Mouse (Mus musculus): ENCODE measurements around the gene Mrps18b. TPM values are rescaled to one million over a fixed set of nuclear protein-coding genes. Genes with fewer than 3 reads are reported as not detected.
"Not testable (repeated sequence)": the region's sequence is repeated elsewhere in the genome, so short reads cannot be mapped to it uniquely, and the experiment has no call there.

Gene Mrps18b
- polyA plus RNA-seq (2016; fragmentation: Nextera tagmentation; extraction: Ambion mirVana) = 75.7 and 88.1 TPM in 2 replicates

DNA sequence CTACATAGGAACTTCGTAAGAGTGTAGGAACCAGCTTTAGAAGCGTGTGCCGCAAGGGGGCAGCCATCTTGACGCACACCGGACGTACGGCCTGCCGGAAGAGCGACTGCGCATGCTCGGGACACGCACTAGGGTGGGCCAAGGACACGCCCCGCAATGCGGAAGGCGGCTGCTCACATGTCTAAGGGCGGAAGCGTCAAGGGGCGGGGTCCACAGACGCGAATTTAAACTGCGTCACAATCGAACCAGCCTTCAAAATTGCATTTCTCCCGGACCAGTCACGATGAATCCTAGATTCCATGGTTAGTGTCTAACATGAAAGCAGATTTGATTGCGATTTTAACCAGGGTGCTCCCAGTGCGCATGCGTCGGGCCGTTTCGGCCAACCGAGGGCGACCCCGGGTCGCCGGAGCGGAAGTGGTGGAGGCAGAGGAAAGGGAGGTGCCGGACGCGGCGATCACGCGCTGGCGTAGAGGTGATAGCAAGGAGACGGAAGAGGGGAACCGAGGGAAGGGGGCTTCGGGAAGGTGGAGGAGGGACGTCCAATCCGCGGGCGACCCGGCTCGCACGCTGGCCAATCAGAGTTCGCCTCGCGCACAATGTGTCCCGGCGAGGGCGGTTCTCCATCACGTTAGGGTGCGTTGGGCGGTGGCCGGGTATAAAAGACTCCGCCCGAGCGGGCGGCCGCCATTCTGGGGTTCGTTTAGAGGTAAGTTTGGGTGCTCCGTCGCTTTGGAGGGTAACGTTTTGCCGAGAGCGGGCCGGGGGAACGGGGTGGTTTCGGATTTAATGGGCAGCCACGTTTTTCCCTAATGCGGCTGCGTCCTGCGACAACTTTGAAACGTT, at the start of gene Mrps18b, which contains the start of gene Ppp1r10:
TSS of gene Mrps18b (minus strand) at position 93 of the 846 bp plus-strand sequence.
TSS of gene Ppp1r10 (plus strand) at position 138 of the 846 bp plus-strand sequence.
- H3K27ac ChIP-seq = peak within 1 kb of the TSS; percentile 99
- peak; percentile 99 for DNase-seq (ENCODE audit: low spot score)
- under 1% methylated on average over 83 of the region's 83 CpGs for WGBS
- H3K4me1 ChIP-seq (replicated peaks) = peaks cover 31% of the 10 kb centered on the region
- peak within 1 kb of the TSS; percentile 85 for H3K4me3 ChIP-seq
- no peaks in the 10 kb centered on the region for H3K27me3 ChIP-seq (ENCODE audit: insufficient read depth, poor library complexity, severe bottlenecking)
- peaks cover 51% of the 10 kb centered on the region for H3K36me3 ChIP-seq
- H3K9me3 ChIP-seq = no peaks in the 10 kb centered on the region

DNA sequence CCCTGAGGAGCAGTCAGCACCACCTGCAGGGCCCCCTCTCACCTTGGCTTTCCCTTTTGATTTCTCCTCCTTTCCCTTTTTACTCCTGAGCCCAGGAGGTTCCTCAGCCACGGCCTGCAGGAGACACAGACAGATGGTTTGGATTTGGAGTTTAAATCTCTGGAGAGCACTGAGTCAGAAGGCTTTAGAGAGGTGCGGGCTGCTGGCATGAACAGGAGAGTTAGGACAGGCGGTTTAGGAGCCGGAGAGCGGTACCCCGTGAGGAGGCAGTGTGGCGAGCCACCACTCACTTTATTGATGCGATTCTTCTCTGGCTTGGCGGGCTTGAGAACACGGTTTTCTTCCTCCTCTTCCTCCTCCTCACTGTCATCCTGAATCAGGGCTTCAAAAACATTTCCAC, 47.1 kb upstream of the Mrps18b start:
- Histone ChIP-seq H3K36me3 (peaks cover 92% of the 10 kb centered on the region), H3K9me3 (no peaks in the 10 kb centered on the region), H3K4me3 (no peak overlapping the region), H3K4me1 (replicated peaks) (peaks cover 6% of the 10 kb centered on the region), H3K27me3 (ENCODE audit: insufficient read depth, poor library complexity, severe bottlenecking) (no peaks in the 10 kb centered on the region), H3K27ac (no peak overlapping the region)
- 88% methylated on average over 10 of the region's 10 CpGs for WGBS
- DNase-seq (ENCODE audit: low spot score) = no peak

DNA sequence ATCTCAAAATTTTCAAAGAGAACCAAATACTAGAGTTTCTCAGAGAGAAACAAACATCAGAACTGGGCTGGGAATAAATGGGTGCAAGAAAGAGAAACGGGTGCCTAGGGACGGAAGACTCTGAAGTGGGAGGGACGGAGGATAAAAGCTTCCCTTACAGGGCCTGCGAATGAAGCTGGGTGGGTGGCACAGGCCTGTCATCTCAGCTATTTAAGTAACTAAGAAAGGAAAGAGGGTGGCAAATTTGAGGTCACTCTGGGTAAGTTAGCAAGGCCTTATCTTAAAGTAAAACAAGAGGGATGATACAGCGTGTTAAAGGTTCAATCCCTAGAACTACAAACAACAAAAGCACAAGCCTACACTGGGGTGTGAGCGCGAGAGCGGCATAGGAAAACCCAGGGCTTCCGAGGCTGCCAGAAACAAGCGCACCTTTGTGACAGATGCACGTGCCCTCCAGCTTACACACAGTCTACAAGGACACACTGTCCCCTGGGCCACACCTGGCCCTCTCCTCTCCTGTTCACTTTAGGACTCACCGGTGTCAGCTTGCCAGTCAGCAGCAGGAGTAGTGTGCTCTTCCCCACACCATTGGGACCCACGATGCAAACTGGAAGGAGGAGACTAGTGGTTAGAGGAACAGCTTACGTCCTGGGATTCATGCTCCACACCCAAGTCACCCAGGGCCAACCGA, 42.5 kb upstream of the Mrps18b start:
- Histone ChIP-seq H3K4me3 (no peak overlapping the region), H3K27me3 (ENCODE audit: insufficient read depth, poor library complexity, severe bottlenecking) (no peaks in the 10 kb centered on the region), H3K27ac (no peak overlapping the region), H3K9me3 (no peaks in the 10 kb centered on the region), H3K4me1 (replicated peaks) (no peaks in the 10 kb centered on the region), H3K36me3 (peaks cover 90% of the 10 kb centered on the region)
- DNase-seq (ENCODE audit: low spot score) = no peak
- 98% methylated on average over 15 of the region's 15 CpGs for WGBS

DNA sequence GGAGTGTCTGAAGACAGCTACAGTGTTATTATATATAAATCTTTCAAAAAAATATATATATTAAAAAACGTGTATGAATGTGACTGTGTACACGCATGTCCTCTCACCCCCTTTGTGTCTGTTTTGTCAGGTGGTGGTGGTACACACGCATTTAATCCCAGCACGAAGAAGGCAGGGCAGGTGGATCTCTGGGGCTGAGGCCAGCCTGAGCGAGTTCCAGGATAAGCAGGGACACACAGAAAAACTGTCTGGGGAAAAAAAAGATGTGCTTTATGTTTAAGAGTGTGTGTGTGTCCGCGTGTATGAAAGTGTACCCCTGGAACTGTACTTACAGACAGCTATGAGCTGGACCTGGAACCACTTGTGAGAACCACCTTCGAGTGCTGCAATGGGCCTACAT, 38.5 kb upstream of the Mrps18b start:
- 81% methylated on average over 8 of the region's 8 CpGs for WGBS
- H3K4me3 ChIP-seq = no peak overlapping the region
- no peak overlapping the region for H3K27ac ChIP-seq
- H3K27me3 ChIP-seq (ENCODE audit: insufficient read depth, poor library complexity, severe bottlenecking) = no peaks in the 10 kb centered on the region
- no peak for DNase-seq (ENCODE audit: low spot score)
- H3K9me3 ChIP-seq = no peaks in the 10 kb centered on the region
- peaks cover 50% of the 10 kb centered on the region for H3K36me3 ChIP-seq
- no peaks in the 10 kb centered on the region for H3K4me1 ChIP-seq (replicated peaks)

DNA sequence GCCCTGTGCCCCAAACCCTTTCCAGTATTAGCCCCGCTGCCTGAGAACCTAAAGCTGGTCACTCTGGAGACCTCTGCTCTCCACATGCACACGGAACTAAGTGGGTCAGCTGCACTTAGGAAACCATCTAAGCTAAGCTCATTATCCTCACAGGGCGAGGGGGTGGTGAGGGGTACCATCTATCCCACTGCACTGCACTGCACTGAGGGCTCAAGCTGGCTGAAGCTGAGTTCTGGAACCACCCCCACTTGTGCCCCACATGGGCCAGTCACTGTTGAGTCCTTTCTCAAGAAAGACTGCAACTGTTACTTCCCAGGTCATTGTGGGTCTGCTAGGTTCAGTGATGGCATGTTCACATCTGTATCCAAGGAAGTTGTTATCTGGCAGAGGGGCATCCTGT, 36.4 kb upstream of the Mrps18b start:
- DNase-seq (ENCODE audit: low spot score) = not testable (repeated sequence)

DNA sequence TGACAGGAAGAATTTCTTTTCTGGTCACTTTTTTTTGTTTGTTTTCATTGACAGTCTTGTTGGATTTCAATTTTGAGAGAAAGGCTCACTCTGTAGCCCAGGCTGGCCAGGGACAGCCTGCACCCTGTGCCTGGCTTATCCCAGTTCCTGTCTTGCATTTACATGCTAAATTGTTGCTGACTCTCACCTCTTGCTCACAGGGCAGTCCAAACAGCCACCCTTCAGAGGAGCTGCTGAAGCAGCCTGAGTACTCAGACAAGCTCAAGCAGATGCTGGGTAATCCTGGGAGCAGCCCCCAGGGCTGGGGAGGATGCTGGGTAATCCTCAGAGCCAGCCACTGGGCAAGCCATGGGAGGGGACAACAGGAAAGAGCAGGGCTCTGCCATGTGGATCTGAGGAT, 34.8 kb upstream of the Mrps18b start:
- not testable (repeated sequence) for H3K9me3 ChIP-seq; H3K4me3 ChIP-seq; DNase-seq (ENCODE audit: low spot score); H3K4me1 ChIP-seq (replicated peaks); H3K27me3 ChIP-seq (ENCODE audit: insufficient read depth, poor library complexity, severe bottlenecking); H3K27ac ChIP-seq
- peaks cover 13% of the 10 kb centered on the region for H3K36me3 ChIP-seq

More for the DNA sequence above, 36.4 kb upstream of the Mrps18b start:
- H3K4me1 ChIP-seq (replicated peaks); H3K27ac ChIP-seq; H3K4me3 ChIP-seq; H3K27me3 ChIP-seq (ENCODE audit: insufficient read depth, poor library complexity, severe bottlenecking); H3K9me3 ChIP-seq: not testable (repeated sequence)
- 89% methylated on average over 3 of the region's 3 CpGs for WGBS
- peaks cover 29% of the 10 kb centered on the region for H3K36me3 ChIP-seq

DNA sequence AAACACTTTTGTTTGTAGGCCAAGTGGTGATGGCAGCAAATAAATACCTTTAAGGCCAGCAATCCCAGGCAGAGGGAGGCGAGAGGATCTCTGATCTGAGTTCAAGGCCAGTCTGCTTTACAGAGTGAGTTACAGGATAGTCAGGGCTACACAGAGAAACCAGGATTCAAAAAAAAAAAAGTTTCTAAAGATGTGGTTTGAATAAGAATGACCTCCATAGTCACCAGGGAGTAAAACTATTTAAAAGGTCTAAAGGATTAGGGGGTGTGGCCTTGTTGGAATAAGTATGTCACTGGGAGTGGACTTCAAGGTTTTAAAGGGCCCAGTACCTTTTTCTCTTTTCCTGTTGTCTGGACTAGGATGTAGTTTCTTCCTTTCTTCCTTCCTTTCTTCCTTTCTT, 23.8 kb upstream of the Mrps18b start:
- no peak overlapping the region for H3K4me3 ChIP-seq
- no peak for DNase-seq (ENCODE audit: low spot score)
- 67% methylated on average over 1 of the region's 1 CpGs for whole genome bisulfite sequencing
- H3K36me3 ChIP-seq = no peaks in the 10 kb centered on the region
- H3K27ac ChIP-seq = no peak overlapping the region
- no peaks in the 10 kb centered on the region for H3K27me3 ChIP-seq (ENCODE audit: insufficient read depth, poor library complexity, severe bottlenecking)
- H3K4me1 ChIP-seq (replicated peaks) = no peaks in the 10 kb centered on the region
- peaks cover 2% of the 10 kb centered on the region; the same call in 1 of the 2 replicates for H3K9me3 ChIP-seq

DNA sequence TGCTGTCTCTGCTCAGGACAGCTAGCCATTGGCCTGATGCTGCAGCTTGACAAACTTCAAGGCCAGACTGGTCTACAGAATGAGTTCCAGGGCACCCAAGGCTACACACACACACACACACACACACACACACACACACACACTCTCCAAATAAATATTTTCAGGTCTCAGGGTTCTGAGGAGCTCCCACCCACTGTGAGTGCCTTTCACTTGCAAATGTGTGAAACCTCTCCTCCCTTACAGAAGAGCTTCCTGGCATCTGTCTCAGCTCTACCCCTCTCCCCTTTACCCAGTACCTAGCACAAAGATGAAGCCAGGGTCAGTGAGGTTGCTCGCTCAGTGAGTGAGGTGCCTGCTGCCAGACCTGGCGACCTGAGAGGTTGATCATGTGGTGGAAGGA, 22.9 kb upstream of the Mrps18b start:
- H3K27ac ChIP-seq = no peak overlapping the region
- WGBS = 38% methylated on average over 2 of the region's 2 CpGs
- no peak overlapping the region for H3K4me3 ChIP-seq
- H3K4me1 ChIP-seq (replicated peaks) = no peaks in the 10 kb centered on the region
- H3K36me3 ChIP-seq = no peaks in the 10 kb centered on the region
- H3K27me3 ChIP-seq (ENCODE audit: insufficient read depth, poor library complexity, severe bottlenecking) = no peaks in the 10 kb centered on the region
- no peak for DNase-seq (ENCODE audit: low spot score)
- peaks cover 2% of the 10 kb centered on the region; the same call in 1 of the 2 replicates for H3K9me3 ChIP-seq

DNA sequence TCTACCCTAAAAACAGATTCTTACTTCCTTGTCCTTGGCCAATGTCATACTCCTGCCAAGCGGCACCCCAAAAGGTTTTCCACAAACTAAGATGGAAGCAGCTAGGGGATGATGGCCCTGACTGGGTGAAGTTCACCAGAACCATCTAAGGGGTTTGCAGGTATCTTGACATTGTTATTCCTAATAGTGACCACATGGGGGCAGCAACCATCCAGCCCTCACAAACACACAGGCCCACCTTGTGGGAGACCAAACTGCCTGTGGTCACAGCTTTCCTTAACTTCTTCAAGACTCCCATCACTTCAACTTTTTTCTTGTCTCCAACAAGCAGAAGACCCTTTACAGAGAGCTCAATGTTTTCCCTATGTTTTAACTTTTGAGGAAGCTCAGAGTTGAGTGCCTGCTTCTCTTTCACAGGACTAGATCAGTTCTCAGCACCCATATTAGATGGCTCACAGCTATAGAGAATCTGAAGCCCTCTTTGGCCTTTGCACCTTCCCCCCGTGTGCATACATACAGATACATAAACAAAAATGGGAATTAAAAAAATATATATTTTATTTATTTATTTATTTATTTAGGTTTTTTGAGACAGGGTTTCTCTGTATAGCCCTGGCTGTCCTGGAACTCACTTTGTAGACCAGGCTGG, 21.6 kb upstream of the Mrps18b start:
- no peaks in the 10 kb centered on the region for H3K36me3 ChIP-seq
- H3K4me1 ChIP-seq (replicated peaks) = no peaks in the 10 kb centered on the region
- no peaks in the 10 kb centered on the region for H3K27me3 ChIP-seq (ENCODE audit: insufficient read depth, poor library complexity, severe bottlenecking)
- peak; percentile 49 for DNase-seq (ENCODE audit: low spot score)
- peaks cover 2% of the 10 kb centered on the region; the same call in 1 of the 2 replicates for H3K9me3 ChIP-seq
- H3K4me3 ChIP-seq = no peak overlapping the region
- WGBS = 44% methylated on average over 2 of the region's 2 CpGs
- H3K27ac ChIP-seq = no peak overlapping the region

DNA sequence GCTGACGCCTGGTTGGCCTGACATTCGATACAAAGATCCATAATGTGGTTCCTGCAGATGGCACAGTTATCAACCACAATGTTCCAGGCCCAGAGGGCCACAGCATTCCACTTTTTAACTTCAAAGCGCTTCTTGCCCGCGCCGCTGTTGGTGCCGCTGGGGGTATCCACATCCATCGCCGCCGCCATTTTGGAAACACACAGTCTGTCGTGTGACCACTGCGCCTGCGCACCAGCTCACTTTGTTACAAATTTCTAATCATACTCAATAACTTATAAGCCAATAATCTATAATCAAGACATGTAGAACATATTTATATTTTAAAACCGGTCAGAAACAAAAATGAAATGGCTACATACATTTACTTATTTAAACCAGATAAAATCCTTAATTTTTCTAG, 19.6 kb upstream of the Mrps18b start:
- H3K27ac ChIP-seq = not testable (repeated sequence)
- 89% methylated on average over 14 of the region's 14 CpGs for WGBS

DNA sequence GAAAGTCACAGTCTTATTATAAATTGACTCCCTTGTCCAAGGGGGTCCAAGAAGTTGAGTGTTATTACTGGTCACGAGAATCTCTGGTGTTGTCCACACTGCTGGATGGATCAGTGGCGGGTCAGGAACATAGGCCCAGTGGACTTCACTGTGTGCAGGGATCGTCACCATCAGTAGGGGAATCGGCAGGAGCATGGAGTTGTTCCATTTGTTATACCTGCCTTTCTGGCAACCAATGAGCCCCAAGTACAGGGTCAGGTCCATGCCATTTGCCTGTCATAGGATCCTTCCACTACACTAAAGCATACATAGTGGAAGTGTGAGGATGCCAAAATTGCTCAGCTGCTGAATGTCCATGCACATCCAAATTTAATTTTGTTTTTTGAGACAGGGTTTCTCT, 16.4 kb upstream of the Mrps18b start:
- Histone ChIP-seq H3K27me3 (ENCODE audit: insufficient read depth, poor library complexity, severe bottlenecking) (no peaks in the 10 kb centered on the region), H3K36me3 (peaks cover 51% of the 10 kb centered on the region), H3K4me3 (no peak overlapping the region), H3K4me1 (replicated peaks) (no peaks in the 10 kb centered on the region), H3K9me3 (no peaks in the 10 kb centered on the region), H3K27ac (no peak overlapping the region)
- no peak for DNase-seq (ENCODE audit: low spot score)
- WGBS = 94% methylated on average over 4 of the region's 4 CpGs

More for the DNA sequence above, 19.6 kb upstream of the Mrps18b start:
- H3K9me3 ChIP-seq; H3K4me3 ChIP-seq; DNase-seq (ENCODE audit: low spot score); H3K4me1 ChIP-seq (replicated peaks); H3K27me3 ChIP-seq (ENCODE audit: insufficient read depth, poor library complexity, severe bottlenecking): not testable (repeated sequence)
- H3K36me3 ChIP-seq = peaks cover 20% of the 10 kb centered on the region

DNA sequence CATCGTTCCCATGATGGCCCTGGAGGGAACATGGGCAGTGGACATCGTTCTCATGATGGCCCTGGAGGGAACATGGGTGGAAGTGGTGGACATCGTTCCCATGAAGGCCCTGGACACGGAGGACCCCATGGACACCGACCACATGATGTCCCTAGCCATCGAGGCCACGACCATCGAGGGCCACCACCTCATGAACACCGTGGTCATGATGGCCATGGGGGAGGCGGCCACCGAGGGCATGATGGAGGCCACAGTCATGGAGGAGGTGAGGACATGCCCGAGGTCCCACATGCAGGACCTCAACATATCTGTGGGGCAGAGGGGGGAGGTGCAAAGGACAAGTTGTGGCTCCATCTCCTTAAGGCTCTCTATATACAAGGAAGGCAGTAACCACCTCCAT, 14.4 kb upstream of the Mrps18b start:
- 98% methylated on average over 12 of the region's 12 CpGs for WGBS
- Histone ChIP-seq H3K9me3 (no peaks in the 10 kb centered on the region), H3K4me1 (replicated peaks) (no peaks in the 10 kb centered on the region), H3K27me3 (ENCODE audit: insufficient read depth, poor library complexity, severe bottlenecking) (no peaks in the 10 kb centered on the region), H3K4me3 (no peak overlapping the region), H3K27ac (no peak overlapping the region), H3K36me3 (peaks cover 71% of the 10 kb centered on the region)
- no peak for DNase-seq (ENCODE audit: low spot score)

DNA sequence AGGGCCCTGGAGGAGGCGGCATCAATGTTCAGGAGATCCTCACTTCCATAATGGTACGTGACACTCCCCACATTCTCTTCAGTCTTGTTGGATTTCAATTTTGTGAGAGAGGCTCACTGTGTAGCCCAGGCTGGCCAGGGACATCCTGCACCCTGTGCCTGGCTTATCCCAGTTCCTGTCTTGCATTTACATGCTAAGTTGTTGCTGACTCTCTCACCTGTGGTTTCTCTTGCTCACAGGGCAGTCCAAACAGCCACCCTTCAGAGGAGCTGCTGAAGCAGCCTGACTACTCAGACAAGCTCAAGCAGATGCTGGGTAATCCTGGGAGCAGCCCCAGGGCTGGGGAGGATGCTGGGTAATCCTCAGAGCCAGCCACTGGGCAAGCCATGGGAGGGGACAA, 13.3 kb upstream of the Mrps18b start:
- H3K36me3 ChIP-seq = peaks cover 82% of the 10 kb centered on the region

More for the DNA sequence above, 13.3 kb upstream of the Mrps18b start:
- WGBS = 92% methylated on average over 2 of the region's 2 CpGs
- no peak overlapping the region for H3K27ac ChIP-seq
- H3K9me3 ChIP-seq = no peaks in the 10 kb centered on the region
- H3K4me3 ChIP-seq = no peak overlapping the region
- no peaks in the 10 kb centered on the region for H3K4me1 ChIP-seq (replicated peaks)
- DNase-seq (ENCODE audit: low spot score) = no peak
- H3K27me3 ChIP-seq (ENCODE audit: insufficient read depth, poor library complexity, severe bottlenecking) = no peaks in the 10 kb centered on the region
